ENCODE assay signal across 18 mouse cellular contexts in genomic region chr5:119667356-119667940, GRCm38 (mm10). TPM values are rescaled to one million over a fixed set of nuclear protein-coding genes. Genes with fewer than 3 reads are reported as not detected.
DNase-seq lines count a peak whose midpoint lies in the region; ATAC-seq and TF ChIP-seq lines count a peak whose summit lies in the region.
"Had no signal": no experiment of that assay in that cellular context is flagged by ENCODE, and none has a peak within 500 bp of the region (broad histone marks: within the 10 kb centered on the region; RNA-seq: fewer than 3 reads in every experiment).

No protein-coding gene starts in this region.

- peaks cover 24% of the 10 kb centered on the region for H3K4me1 ChIP-seq in intestine, embryonic 15.5 days (replicated peaks)
- peaks cover 4% of the 10 kb centered on the region; the same call in 1 of the 2 replicates for H3K4me1 ChIP-seq in intestine, postnatal 0 days (replicated peaks; ENCODE audit: control insufficient read depth, insufficient read depth, low read length)
- peaks cover 13% of the 10 kb centered on the region for H3K4me1 ChIP-seq in lung, adult 2 months (ENCODE audit: control insufficient read depth, insufficient read depth, low read length)
- H3K4me1 ChIP-seq in embryonic facial prominence, embryonic 14.5 days (ENCODE audit: control insufficient read depth, insufficient read depth, low read length): peaks cover 14% of the 10 kb centered on the region; the same call in 1 of the 2 replicates
- H3K4me1 ChIP-seq in small intestine, adult 2 months (ENCODE audit: control insufficient read depth, insufficient read depth, insufficient read length, low read length): no peaks in the 10 kb centered on the region; the same call in 1 of the 2 replicates

- no peak for TF ChIP-seq CTCF in intestine, postnatal 0 days (IDR thresholded peaks at IDR 0.05; ENCODE audit: low read depth)
- no peak for TF ChIP-seq CTCF in lung, adult 2 months (IDR thresholded peaks at IDR 0.05; ENCODE audit: insufficient read depth, low read length)
- TF ChIP-seq CTCF in small intestine, adult 2 months (IDR thresholded peaks at IDR 0.05; ENCODE audit: extremely low read depth, insufficient read length, insufficient replicate concordance, low read depth, low read length): no peak

- H3K9ac ChIP-seq in intestine, embryonic 15.5 days: no peak overlapping the region
- no peak overlapping the region for H3K9ac ChIP-seq in intestine, postnatal 0 days (ENCODE audit: low read depth, low read length)
- H3K9ac ChIP-seq in embryonic facial prominence, embryonic 14.5 days (ENCODE audit: low read depth, low read length): peak overlapping the region; percentile 90
- H3K9ac ChIP-seq: hindbrain, embryonic 14.5 days; liver, embryonic 13.5 days; neural tube, embryonic 12.5 days had no signal

- no peaks in the 10 kb centered on the region for H3K36me3 ChIP-seq in intestine, embryonic 15.5 days
- H3K36me3 ChIP-seq in intestine, postnatal 0 days (ENCODE audit: control insufficient read depth, insufficient read depth): no peaks in the 10 kb centered on the region; the same call in 1 of the 2 replicates
- no peaks in the 10 kb centered on the region for H3K36me3 ChIP-seq in embryonic facial prominence, embryonic 14.5 days (ENCODE audit: control insufficient read depth, insufficient read depth, low read length)
- no peaks in the 10 kb centered on the region; the same call in 1 of the 2 replicates for H3K36me3 ChIP-seq in small intestine, adult 2 months (ENCODE audit: control insufficient read depth, insufficient read depth, low read length)
- H3K36me3 ChIP-seq: liver, embryonic 13.5 days; neural tube, embryonic 12.5 days had no signal

- ATAC-seq in intestine, embryonic 15.5 days: no peak
- no peak for ATAC-seq in intestine, postnatal 0 days
- ATAC-seq in embryonic facial prominence, embryonic 14.5 days (ENCODE audit: low read depth): no peak

- no peaks in the 10 kb centered on the region for H3K9me3 ChIP-seq in intestine, embryonic 15.5 days
- H3K9me3 ChIP-seq in intestine, postnatal 0 days (ENCODE audit: control insufficient read depth): no peaks in the 10 kb centered on the region
- no peaks in the 10 kb centered on the region for H3K9me3 ChIP-seq in embryonic facial prominence, embryonic 14.5 days (ENCODE audit: control insufficient read depth, low read length)
- H3K9me3 ChIP-seq: liver, embryonic 13.5 days; neural tube, embryonic 12.5 days had no signal

- H3K4me3 ChIP-seq in intestine, embryonic 15.5 days (replicated peaks): no peak overlapping the region
- no peak overlapping the region for H3K4me3 ChIP-seq in intestine, postnatal 0 days (ENCODE audit: low read depth, low read length)
- no peak overlapping the region for H3K4me3 ChIP-seq in lung, adult 2 months (replicated peaks; ENCODE audit: extremely low read depth, low read depth, low read length)
- peak overlapping the region; percentile 51 for H3K4me3 ChIP-seq in embryonic facial prominence, embryonic 14.5 days (ENCODE audit: low read depth, low read length)
- no peak overlapping the region for H3K4me3 ChIP-seq in small intestine, adult 2 months (ENCODE audit: low read depth, low read length)
- H3K4me3 ChIP-seq: liver, embryonic 13.5 days; neural tube, embryonic 12.5 days had no signal

- peak; percentile 68 for DNase-seq in lung, postnatal 10 days
- DNase-seq in lung, adult 2 months: no peak
- DNase-seq in embryonic facial prominence, embryonic 14.5 days (ENCODE audit: low spot score): no peak
- no peak for DNase-seq in layer of hippocampus, adult 18-20 months (ENCODE audit: low spot score in 2 of 2)
- DNase-seq: adrenal gland, postnatal 25 days; cerebellum, postnatal 10 days; embryo, embryonic 11 days; gastrocnemius, postnatal 36 days; kidney, postnatal 10 days; layer of hippocampus, adult 9-11 months; liver, embryonic 13.5 days; right cerebral cortex, postnatal 25 days had no signal

- 52% methylated on average over 13 of the region's 13 CpGs for WGBS in intestine, embryonic 15.5 days
- WGBS in intestine, postnatal 0 days: 74% methylated on average over 13 of the region's 13 CpGs
- WGBS in lung, adult 2 months: 51% methylated on average over 13 of the region's 13 CpGs
- 24% methylated on average over 13 of the region's 13 CpGs for WGBS in embryonic facial prominence, embryonic 14.5 days
- 77% methylated on average over 13 of the region's 13 CpGs for WGBS in small intestine, adult 2 months

- H3K27me3 ChIP-seq in intestine, embryonic 15.5 days (replicated peaks): peaks cover 44% of the 10 kb centered on the region
- peaks cover 47% of the 10 kb centered on the region for H3K27me3 ChIP-seq in intestine, postnatal 0 days (replicated peaks; ENCODE audit: control insufficient read depth, insufficient read depth, low read length)
- peaks cover 70% of the 10 kb centered on the region for H3K27me3 ChIP-seq in embryonic facial prominence, embryonic 14.5 days (replicated peaks; ENCODE audit: control insufficient read depth, insufficient read depth, low read length)
- H3K27me3 ChIP-seq in small intestine, adult 2 months (ENCODE audit: control insufficient read depth, insufficient read depth, low read length): peaks cover 14% of the 10 kb centered on the region

- no peak for TF ChIP-seq POLR2A in lung, adult 2 months (IDR thresholded peaks at IDR 0.05; ENCODE audit: borderline replicate concordance, extremely low read depth, low read depth, low read length)
- no peak for TF ChIP-seq POLR2A in small intestine, adult 2 months (IDR thresholded peaks at IDR 0.05; ENCODE audit: low read depth, low read length)

- 0 out of 2 replicates have a peak overlapping the region, but pooled peaks have one; percentile 11 for H3K27ac ChIP-seq in intestine, embryonic 15.5 days
- no peak overlapping the region for H3K27ac ChIP-seq in intestine, postnatal 0 days (ENCODE audit: low read depth, low read length)
- peak overlapping the region; percentile 98 for H3K27ac ChIP-seq in embryonic facial prominence, embryonic 14.5 days (replicated peaks; ENCODE audit: low read depth, low read length)
- 0 out of 2 replicates have a peak overlapping the region, but pooled peaks have one; percentile 5 for H3K27ac ChIP-seq in small intestine, adult 2 months (ENCODE audit: insufficient read depth, low read depth, low read length)
- H3K27ac ChIP-seq: hindbrain, embryonic 14.5 days; neural tube, embryonic 12.5 days had no signal

- H3K4me2 ChIP-seq in intestine, embryonic 15.5 days (replicated peaks): no peak overlapping the region
- no peak overlapping the region for H3K4me2 ChIP-seq in intestine, postnatal 0 days (replicated peaks; ENCODE audit: low read depth)
- peak overlapping the region; percentile 93 for H3K4me2 ChIP-seq in embryonic facial prominence, embryonic 14.5 days (ENCODE audit: low read depth, low read length)
- H3K4me2 ChIP-seq: hindbrain, embryonic 14.5 days; neural tube, embryonic 12.5 days had no signal

RNA-seq across cellular contexts. Expression of gene Tbx3, which starts 3.0 kb away (rescaled TPM):
- 38.6 and 44.9 TPM in 2 replicates for polyA plus RNA-seq in intestine, embryonic 15.5 days (2015; fragmentation: Nextera tagmentation; extraction: Ambion mirVana)
- polyA plus RNA-seq in intestine, postnatal 0 days (2015; fragmentation: Nextera tagmentation; extraction: Ambion mirVana): 30.6 and 42.6 TPM in 2 replicates
- 135 and 160 TPM in 2 replicates for polyA plus RNA-seq in lung, adult 2 months (2012; rRNA removed)
- polyA plus RNA-seq in embryonic facial prominence, embryonic 14.5 days (2014; fragmentation: Nextera tagmentation; extraction: Ambion mirVana): 22.6 and 31.5 TPM in 2 replicates
- polyA plus RNA-seq in small intestine, adult 2 months (2012; rRNA removed): 251 and 672 TPM in 2 replicates
- 1 to 10 TPM; 2.7 to 3.1 TPM for total RNA-seq in layer of hippocampus, adult 18-20 months (2021)
- total RNA-seq: megakaryocyte, adult 5-6 weeks had no signal
